Mouse (Mus musculus): ENCODE data around the gene Olfr312. TPM values are rescaled to one million over a fixed set of nuclear protein-coding genes. Genes with fewer than 3 reads are reported as not detected.

Gene Olfr312
- polyA plus RNA-seq, 1 experiment: not detected

GRCm38 (mm10) chr11:58846919-58847461 is 18.0 kb downstream of the Olfr312 start, which contains the start of gene Gm12258:
Gene Gm12258, plus strand, starts transcription at chr11:58847158.
- Histone ChIP-seq H3K9me3 (ENCODE audit: control insufficient read depth, low read length) (no peaks in the 10 kb centered on the region), H3K4me3 (replicated peaks) (peak within 1 kb of the TSS; percentile 80), H3K4me1 (ENCODE audit: control insufficient read depth) (peaks cover 21% of the 10 kb centered on the region), H3K36me3 (ENCODE audit: control insufficient read depth) (peaks cover 29% of the 10 kb centered on the region), H3K27me3 (ENCODE audit: control insufficient read depth) (no peaks in the 10 kb centered on the region)
- TF ChIP-seq GATA1 (IDR thresholded peaks at IDR 0.05; ENCODE audit: low read length) (no peak), TAL1 (IDR thresholded peaks at IDR 0.05; ENCODE audit: low read length) (no peak)

GRCm38 (mm10) chr11:58847636-58848035 is 18.6 kb downstream of the Olfr312 start:
- no peak for TF ChIP-seq GATA1 (IDR thresholded peaks at IDR 0.05; ENCODE audit: low read length)
- TF ChIP-seq TAL1 (IDR thresholded peaks at IDR 0.05; ENCODE audit: low read length): no peak
- H3K9me3 ChIP-seq (ENCODE audit: control insufficient read depth, low read length): no peaks in the 10 kb centered on the region
- peak overlapping the region; percentile 80 for H3K4me3 ChIP-seq (replicated peaks)
- no peaks in the 10 kb centered on the region for H3K27me3 ChIP-seq (ENCODE audit: control insufficient read depth)
- peaks cover 34% of the 10 kb centered on the region for H3K36me3 ChIP-seq (ENCODE audit: control insufficient read depth)
- H3K4me1 ChIP-seq (ENCODE audit: control insufficient read depth): peaks cover 21% of the 10 kb centered on the region

- TF ChIP-seq GATA1 (IDR thresholded peaks at IDR 0.05; ENCODE audit: low read length) (no peak), TAL1 (IDR thresholded peaks at IDR 0.05; ENCODE audit: low read length) (no peak)
- Histone ChIP-seq H3K4me1 (ENCODE audit: control insufficient read depth) (peaks cover 21% of the 10 kb centered on the region), H3K36me3 (ENCODE audit: control insufficient read depth) (peaks cover 44% of the 10 kb centered on the region), H3K27me3 (ENCODE audit: control insufficient read depth) (no peaks in the 10 kb centered on the region), H3K4me3 (replicated peaks) (no peak overlapping the region), H3K9me3 (ENCODE audit: control insufficient read depth, low read length) (no peaks in the 10 kb centered on the region)
Observed at GRCm38 (mm10) chr11:58849731-58850130, 20.7 kb downstream of the Olfr312 start.

GRCm38 (mm10) chr11:58860744-58861143 is 31.7 kb downstream of the Olfr312 start:
- Histone ChIP-seq H3K27me3 (ENCODE audit: control insufficient read depth) (no peaks in the 10 kb centered on the region), H3K36me3 (ENCODE audit: control insufficient read depth) (peaks cover 51% of the 10 kb centered on the region), H3K9me3 (ENCODE audit: control insufficient read depth, low read length) (peaks cover 27% of the 10 kb centered on the region), H3K4me3 (replicated peaks) (no peak overlapping the region), H3K4me1 (ENCODE audit: control insufficient read depth) (no peaks in the 10 kb centered on the region)
- TF ChIP-seq TAL1 (IDR thresholded peaks at IDR 0.05; ENCODE audit: low read length): no peak
- no peak for TF ChIP-seq GATA1 (IDR thresholded peaks at IDR 0.05; ENCODE audit: low read length)

- H3K4me3 ChIP-seq (replicated peaks): peak within 1 kb of the TSS; percentile 92
- no peak; the same call in 1 of the 2 replicates for TF ChIP-seq GATA1 (IDR thresholded peaks at IDR 0.05; ENCODE audit: low read length)
- no peak for TF ChIP-seq TAL1 (IDR thresholded peaks at IDR 0.05; ENCODE audit: low read length)
- H3K36me3 ChIP-seq (ENCODE audit: control insufficient read depth): peaks cover 29% of the 10 kb centered on the region
- peaks cover 27% of the 10 kb centered on the region for H3K4me1 ChIP-seq (ENCODE audit: control insufficient read depth)
- H3K27me3 ChIP-seq (ENCODE audit: control insufficient read depth): no peaks in the 10 kb centered on the region
- no peaks in the 10 kb centered on the region for H3K9me3 ChIP-seq (ENCODE audit: control insufficient read depth, low read length)
Observed at GRCm38 (mm10) chr11:58867039-58867953, 38.3 kb downstream of the Olfr312 start, which contains the start of gene 2810021J22Rik. Gene 2810021J22Rik, plus strand, starts transcription at chr11:58867216.

- TF ChIP-seq TAL1 (IDR thresholded peaks at IDR 0.05; ENCODE audit: low read length) (no peak), GATA1 (IDR thresholded peaks at IDR 0.05; ENCODE audit: low read length) (no peak)
- peak overlapping the region; percentile 92 for H3K4me3 ChIP-seq (replicated peaks)
- H3K9me3 ChIP-seq (ENCODE audit: control insufficient read depth, low read length): no peaks in the 10 kb centered on the region
- peaks cover 27% of the 10 kb centered on the region for H3K4me1 ChIP-seq (ENCODE audit: control insufficient read depth)
- no peaks in the 10 kb centered on the region for H3K27me3 ChIP-seq (ENCODE audit: control insufficient read depth)
- H3K36me3 ChIP-seq (ENCODE audit: control insufficient read depth): peaks cover 29% of the 10 kb centered on the region
Observed at GRCm38 (mm10) chr11:58867954-58868330, 38.9 kb downstream of the Olfr312 start.

GRCm38 (mm10) chr11:58870961-58871360 is 41.9 kb downstream of the Olfr312 start:
- H3K4me1 ChIP-seq (ENCODE audit: control insufficient read depth): peaks cover 27% of the 10 kb centered on the region
- H3K4me3 ChIP-seq (replicated peaks): no peak overlapping the region
- no peaks in the 10 kb centered on the region for H3K27me3 ChIP-seq (ENCODE audit: control insufficient read depth)
- H3K9me3 ChIP-seq (ENCODE audit: control insufficient read depth, low read length): no peaks in the 10 kb centered on the region
- H3K36me3 ChIP-seq (ENCODE audit: control insufficient read depth): peaks cover 35% of the 10 kb centered on the region
- TF ChIP-seq TAL1 (IDR thresholded peaks at IDR 0.05; ENCODE audit: low read length) (no peak), GATA1 (IDR thresholded peaks at IDR 0.05; ENCODE audit: low read length) (no peak)

GRCm38 (mm10) chr11:58883756-58884155 is 54.7 kb downstream of the Olfr312 start:
- H3K27me3 ChIP-seq (ENCODE audit: control insufficient read depth): no peaks in the 10 kb centered on the region
- peaks cover 54% of the 10 kb centered on the region for H3K36me3 ChIP-seq (ENCODE audit: control insufficient read depth)
- no peak for TF ChIP-seq GATA1 (IDR thresholded peaks at IDR 0.05; ENCODE audit: low read length)
- TF ChIP-seq TAL1 (IDR thresholded peaks at IDR 0.05; ENCODE audit: low read length): no peak
- no peaks in the 10 kb centered on the region for H3K9me3 ChIP-seq (ENCODE audit: control insufficient read depth, low read length)
- no peaks in the 10 kb centered on the region for H3K4me1 ChIP-seq (ENCODE audit: control insufficient read depth)
- H3K4me3 ChIP-seq (replicated peaks): no peak overlapping the region

Other genes with a start within 250 kb of the Olfr312 start
- not detected in 2 replicates for gene Olfr324, start 234.1 kb upstream of the Olfr312 start, polyA plus RNA-seq (2012)
- gene 2210407C18Rik, start 213.2 kb upstream of the Olfr312 start, polyA plus RNA-seq (2012): not detected in 2 replicates
- gene Olfr323, start 198.7 kb upstream of the Olfr312 start, polyA plus RNA-seq (2012): 0.02 TPM in 1 of 2 replicates, not detected in the other
- gene Trim58, start 188.8 kb upstream of the Olfr312 start, polyA plus RNA-seq (2012): 5.5 and 5.7 TPM in 2 replicates
- gene Olfr322, start 170.5 kb upstream of the Olfr312 start, polyA plus RNA-seq (2012): 0.04 and 0.05 TPM in 2 replicates
- not detected in 2 replicates for gene Olfr320, start 148.1 kb upstream of the Olfr312 start, polyA plus RNA-seq (2012)
- not detected in 2 replicates for gene Olfr319, start 130.1 kb upstream of the Olfr312 start, polyA plus RNA-seq (2012)
- gene Olfr318, start 105.2 kb upstream of the Olfr312 start, polyA plus RNA-seq (2012): not detected in 2 replicates
- gene Olfr317, start 90.0 kb upstream of the Olfr312 start, polyA plus RNA-seq (2012): not detected in 2 replicates
- not detected in 2 replicates for gene Olfr316, start 76.5 kb upstream of the Olfr312 start, polyA plus RNA-seq (2012)
- not detected in 2 replicates for gene Olfr315, start 56.0 kb upstream of the Olfr312 start, polyA plus RNA-seq (2012)
- gene Olfr314, start 46.3 kb upstream of the Olfr312 start, polyA plus RNA-seq (2012): not detected in 2 replicates
- not detected in 2 replicates for gene Fam183b, start 27.3 kb upstream of the Olfr312 start, polyA plus RNA-seq (2012)
- gene Olfr313, start 14.2 kb upstream of the Olfr312 start, polyA plus RNA-seq (2012): not detected in 2 replicates
- not detected in 2 replicates for gene Olfr311, start 10.0 kb downstream of the Olfr312 start, polyA plus RNA-seq (2012)
- gene Gm12258, start 17.9 kb downstream of the Olfr312 start, polyA plus RNA-seq (2012): 0.01 TPM in 1 of 2 replicates, not detected in the other
- gene 2810021J22Rik, start 38.0 kb downstream of the Olfr312 start, polyA plus RNA-seq (2012): 0.04 and 0.05 TPM in 2 replicates
- 0.07 and 0.10 TPM in 2 replicates for gene Zfp39, start 75.0 kb downstream of the Olfr312 start, polyA plus RNA-seq (2012)
- 3.0 and 3.5 TPM in 2 replicates for gene Btnl10, start 88.7 kb downstream of the Olfr312 start, polyA plus RNA-seq (2012)
- 58.5 and 75.1 TPM in 2 replicates for gene Rnf187, start 109.7 kb downstream of the Olfr312 start, polyA plus RNA-seq (2012)
- 5.1 and 5.4 TPM in 2 replicates for gene Hist3h2ba, start 119.7 kb downstream of the Olfr312 start, polyA plus RNA-seq (2012)
- gene Hist3h2a, start 125.4 kb downstream of the Olfr312 start, polyA plus RNA-seq (2012): 5.7 and 9.8 TPM in 2 replicates
- 0.14 TPM in 1 of 2 replicates, not detected in the other for gene Trim17, start 125.4 kb downstream of the Olfr312 start, polyA plus RNA-seq (2012)
- 1.0 and 1.2 TPM in 2 replicates for gene Trim11, start 148.9 kb downstream of the Olfr312 start, polyA plus RNA-seq (2012)